Mouse (Mus musculus): Measurements from ENCODE around the gene Slc37a4. TPM values are rescaled to one million over a fixed set of nuclear protein-coding genes. Genes with fewer than 3 reads are reported as not detected.

The Slc37a4 gene
- total RNA-seq (2021): 10 to 100 TPM; 20.9 to 24.8 TPM
- 38.9 and 62.9 TPM in 2 replicates for polyA plus RNA-seq (2012; rRNA removed)
- long read RNA-seq, partial matches to known transcripts: 1 of 20 reads
- long read RNA-seq, other reads (novel, unspliced or antisense): 14 of 20 reads

GRCm38 (mm10) chr9:44396684-44397411, at the start of gene Slc37a4:
Gene Slc37a4 (plus strand): TSS chr9:44396852.
- H3K27ac ChIP-seq: peak within 1 kb of the TSS; percentile 96
- H3K27me3 ChIP-seq (ENCODE audit: control insufficient read depth, insufficient read depth, low read length): no peaks in the 10 kb centered on the region
- H3K4me1 ChIP-seq (ENCODE audit: control insufficient read depth, insufficient read depth, low read length): peaks cover 8% of the 10 kb centered on the region
- TF ChIP-seq EP300 (IDR thresholded peaks at IDR 0.05; ENCODE audit: insufficient read depth, low read depth, low read length) (peak; percentile 71; the same call in 1 of the 2 replicates), POLR2A (IDR thresholded peaks at IDR 0.05; ENCODE audit: insufficient read depth, low read depth, low read length) (peak; percentile 84), CTCF (IDR thresholded peaks at IDR 0.05) (peak; percentile 18)
- WGBS: under 1% methylated on average over 43 of the region's 43 CpGs
- peak within 1 kb of the TSS; percentile 58 for H3K4me3 ChIP-seq
- DNase-seq: peak; percentile 92 to 97
- intact Hi-C loops (cut with DNase I): no loop called here
- H3K9ac ChIP-seq (ENCODE audit: low read depth, low read length): peak within 1 kb of the TSS; percentile 77
- no peaks in the 10 kb centered on the region for H3K36me3 ChIP-seq (ENCODE audit: control insufficient read depth, insufficient read depth, low read length)
- H3K79me2 ChIP-seq (replicated peaks; ENCODE audit: control insufficient read depth, insufficient read depth, low read length): no peaks in the 10 kb centered on the region

GRCm38 (mm10) chr9:44347166-44347565, 49.5 kb upstream of the Slc37a4 start:
- Histone ChIP-seq H3K79me2 (replicated peaks; ENCODE audit: control insufficient read depth, insufficient read depth, low read length) (no peaks in the 10 kb centered on the region), H3K36me3 (ENCODE audit: control insufficient read depth, insufficient read depth, low read length) (no peaks in the 10 kb centered on the region), H3K27ac (no peak overlapping the region), H3K27me3 (ENCODE audit: control insufficient read depth, insufficient read depth, low read length) (no peaks in the 10 kb centered on the region), H3K4me3 (no peak overlapping the region), H3K9ac (ENCODE audit: low read depth, low read length) (no peak overlapping the region), H3K4me1 (ENCODE audit: control insufficient read depth, insufficient read depth, low read length) (peaks cover 3% of the 10 kb centered on the region)
- 92% methylated on average over 9 of the region's 9 CpGs for WGBS
- intact Hi-C loops (cut with DNase I): no loop called here
- DNase-seq: no peak
- no peak for TF ChIP-seq CTCF (IDR thresholded peaks at IDR 0.05)
- no peak for TF ChIP-seq EP300 (IDR thresholded peaks at IDR 0.05; ENCODE audit: insufficient read depth, low read depth, low read length)
- no peak for TF ChIP-seq POLR2A (IDR thresholded peaks at IDR 0.05; ENCODE audit: insufficient read depth, low read depth, low read length)

- intact Hi-C loops (cut with DNase I): no loop called here
- H3K79me2 ChIP-seq (replicated peaks; ENCODE audit: control insufficient read depth, insufficient read depth, low read length): no peaks in the 10 kb centered on the region
- TF ChIP-seq POLR2A (IDR thresholded peaks at IDR 0.05; ENCODE audit: insufficient read depth, low read depth, low read length) (no peak), CTCF (IDR thresholded peaks at IDR 0.05) (no peak), EP300 (IDR thresholded peaks at IDR 0.05; ENCODE audit: insufficient read depth, low read depth, low read length) (no peak)
- 80% methylated on average over 4 of the region's 4 CpGs for WGBS
- H3K36me3 ChIP-seq (ENCODE audit: control insufficient read depth, insufficient read depth, low read length): no peaks in the 10 kb centered on the region
- H3K27ac ChIP-seq: no peak overlapping the region
- no peak overlapping the region for H3K9ac ChIP-seq (ENCODE audit: low read depth, low read length)
- H3K4me1 ChIP-seq (ENCODE audit: control insufficient read depth, insufficient read depth, low read length): peaks cover 3% of the 10 kb centered on the region
- DNase-seq: no peak
- no peaks in the 10 kb centered on the region for H3K27me3 ChIP-seq (ENCODE audit: control insufficient read depth, insufficient read depth, low read length)
- no peak overlapping the region for H3K4me3 ChIP-seq
These were observed 49.0 kb upstream of the Slc37a4 start for GRCm38 (mm10) chr9:44347621-44348020.

GRCm38 (mm10) chr9:44348546-44348945, 48.1 kb upstream of the Slc37a4 start:
- Histone ChIP-seq H3K4me1 (ENCODE audit: control insufficient read depth, insufficient read depth, low read length) (no peaks in the 10 kb centered on the region), H3K36me3 (ENCODE audit: control insufficient read depth, insufficient read depth, low read length) (no peaks in the 10 kb centered on the region), H3K4me3 (no peak overlapping the region), H3K27ac (no peak overlapping the region), H3K27me3 (ENCODE audit: control insufficient read depth, insufficient read depth, low read length) (no peaks in the 10 kb centered on the region), H3K9ac (ENCODE audit: low read depth, low read length) (no peak overlapping the region), H3K79me2 (replicated peaks; ENCODE audit: control insufficient read depth, insufficient read depth, low read length) (no peaks in the 10 kb centered on the region)
- intact Hi-C loops (cut with DNase I): no loop called here
- no peak for DNase-seq
- 99% methylated on average over 4 of the region's 4 CpGs for WGBS
- TF ChIP-seq CTCF (IDR thresholded peaks at IDR 0.05) (peak; percentile 30), POLR2A (IDR thresholded peaks at IDR 0.05; ENCODE audit: insufficient read depth, low read depth, low read length) (no peak)

GRCm38 (mm10) chr9:44351396-44351795, 45.3 kb upstream of the Slc37a4 start:
- H3K36me3 ChIP-seq (ENCODE audit: control insufficient read depth, insufficient read depth, low read length): no peaks in the 10 kb centered on the region
- no peak for DNase-seq
- 95% methylated on average over 4 of the region's 4 CpGs for WGBS
- TF ChIP-seq EP300 (IDR thresholded peaks at IDR 0.05; ENCODE audit: insufficient read depth, low read depth, low read length) (no peak), POLR2A (IDR thresholded peaks at IDR 0.05; ENCODE audit: insufficient read depth, low read depth, low read length) (no peak), CTCF (IDR thresholded peaks at IDR 0.05) (no peak)
- no peaks in the 10 kb centered on the region for H3K79me2 ChIP-seq (replicated peaks; ENCODE audit: control insufficient read depth, insufficient read depth, low read length)
- H3K9ac ChIP-seq (ENCODE audit: low read depth, low read length): no peak overlapping the region
- no peaks in the 10 kb centered on the region for H3K27me3 ChIP-seq (ENCODE audit: control insufficient read depth, insufficient read depth, low read length)
- no peak overlapping the region for H3K27ac ChIP-seq
- no peaks in the 10 kb centered on the region for H3K4me1 ChIP-seq (ENCODE audit: control insufficient read depth, insufficient read depth, low read length)
- intact Hi-C loops (cut with DNase I): no loop called here
- no peak overlapping the region for H3K4me3 ChIP-seq

- Histone ChIP-seq H3K4me1 (ENCODE audit: control insufficient read depth, insufficient read depth, low read length) (no peaks in the 10 kb centered on the region), H3K79me2 (replicated peaks; ENCODE audit: control insufficient read depth, insufficient read depth, low read length) (no peaks in the 10 kb centered on the region), H3K36me3 (ENCODE audit: control insufficient read depth, insufficient read depth, low read length) (no peaks in the 10 kb centered on the region), H3K27ac (no peak overlapping the region), H3K9ac (ENCODE audit: low read depth, low read length) (no peak overlapping the region), H3K27me3 (ENCODE audit: control insufficient read depth, insufficient read depth, low read length) (no peaks in the 10 kb centered on the region), H3K4me3 (no peak overlapping the region)
- no peak for TF ChIP-seq EP300 (IDR thresholded peaks at IDR 0.05; ENCODE audit: insufficient read depth, low read depth, low read length)
- no peak for TF ChIP-seq POLR2A (IDR thresholded peaks at IDR 0.05; ENCODE audit: insufficient read depth, low read depth, low read length)
- TF ChIP-seq CTCF (IDR thresholded peaks at IDR 0.05): no peak
- WGBS: 88% methylated on average over 10 of the region's 10 CpGs
- DNase-seq: no peak
- intact Hi-C loops (cut with DNase I): no loop called here
These were observed 44.3 kb upstream of the Slc37a4 start for GRCm38 (mm10) chr9:44352337-44352736.
